Mouse (Mus musculus) megakaryocyte, embryonic 14.5 days (primary cell): Measurements from ENCODE around the gene Calm1.

Source experiments
- FLI1 ChIP-seq: IDR thresholded peaks from 2 replicates; pipeline ENCODE4 v1.6.1; 2012; ENCODE audit warnings: low read length, inconsistent platforms, mixed read lengths
- GATA1 ChIP-seq: IDR thresholded peaks from 3 replicates; pipeline ENCODE4 v1.6.1; 2012; ENCODE audit warnings: mixed read lengths, low read length, inconsistent platforms, borderline replicate concordance

DNA sequence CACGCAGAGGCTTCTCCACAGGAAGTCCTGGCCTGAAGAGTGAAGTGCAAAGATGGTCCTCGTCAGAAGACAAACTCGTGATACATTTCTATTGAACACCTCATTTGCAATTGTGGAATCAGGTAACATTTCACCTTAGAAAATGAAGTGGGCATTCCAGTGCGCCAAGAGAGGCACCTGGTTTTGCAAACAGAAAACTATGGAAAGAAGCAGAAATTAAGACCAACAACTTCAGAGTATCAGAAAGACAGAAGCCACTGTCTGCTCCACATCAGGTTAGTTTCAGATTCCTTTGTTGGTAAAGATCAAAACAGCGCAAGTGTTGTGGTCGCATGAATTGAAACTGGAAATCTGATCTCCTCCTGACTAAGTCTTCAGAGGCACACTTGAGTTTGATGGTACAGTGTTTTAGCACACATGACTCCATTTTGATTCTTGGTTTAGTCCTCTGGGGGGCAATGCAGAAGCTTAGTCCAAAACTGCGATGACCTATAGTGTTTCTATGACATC lies 34.2 kb upstream of the Calm1 start:
- TF ChIP-seq GATA1 (no peak), FLI1 (no peak)
